In genomic region chr15:100830682-100831081, GRCm38 (mm10) we compare ENCODE assay signal across 9 mouse cellular contexts. TPM values are rescaled to one million over a fixed set of nuclear protein-coding genes. Genes with fewer than 3 reads are reported as not detected.
A peak's percentile ranks its signal among the peaks of the same experiment; 100 is the strongest.
DNase-seq lines count a peak whose midpoint lies in the region; ATAC-seq lines count a peak whose summit lies in the region.
"Had no signal": no experiment of that assay in that cellular context is flagged by ENCODE, and none has a peak within 500 bp of the region (broad histone marks: within the 10 kb centered on the region; RNA-seq: fewer than 3 reads in every experiment).

No protein-coding gene starts in this region.

- peaks cover 4% of the 10 kb centered on the region; the same call in 1 of the 2 replicates for H3K27me3 ChIP-seq in kidney, embryonic 14.5 days (ENCODE audit: control insufficient read depth, insufficient read depth, low read length)
- peaks cover 6% of the 10 kb centered on the region for H3K27me3 ChIP-seq in forebrain, embryonic 10.5 days (ENCODE audit: poor library complexity, severe bottlenecking)

- no peak for ATAC-seq in kidney, embryonic 14.5 days (ENCODE audit: low FRiP score, low TSS enrichment)
- peak; percentile 64 for ATAC-seq in megakaryocyte progenitor cell, adult 5-6 weeks (replicated peaks; ENCODE audit: poor library complexity)

- H3K36me3 ChIP-seq in kidney, embryonic 14.5 days (ENCODE audit: control insufficient read depth, insufficient read depth, low read length) = no peaks in the 10 kb centered on the region
- H3K36me3 ChIP-seq in forebrain, embryonic 10.5 days (replicated peaks) = no peaks in the 10 kb centered on the region

- H3K4me1 ChIP-seq in kidney, embryonic 14.5 days (ENCODE audit: control insufficient read depth, insufficient read depth, low read length) = peaks cover 1% of the 10 kb centered on the region; the same call in 1 of the 2 replicates
- H3K4me1 ChIP-seq in forebrain, embryonic 10.5 days = peaks cover 4% of the 10 kb centered on the region
- H3K4me1 ChIP-seq: megakaryocyte, embryonic 14.5 days had no signal

- peak; percentile 32 to 41 for DNase-seq in kidney, postnatal 4 days
- DNase-seq in CD4-positive helper T cell, adult 2 months (ENCODE audit: low read depth, low spot score) = peak; percentile 47
- peak; percentile 83 for DNase-seq in R1 (ENCODE audit: low read depth, low spot score)
- no peak for DNase-seq in forebrain, embryonic 10.5 days (ENCODE audit: extremely low spot score, low spot score)
- no peak for DNase-seq in layer of hippocampus, adult 9-11 months
- no peak for DNase-seq in adrenal gland, postnatal 36 days

- H3K9me3 ChIP-seq in kidney, embryonic 14.5 days (ENCODE audit: control insufficient read depth, low read length) = no peaks in the 10 kb centered on the region
- no peaks in the 10 kb centered on the region for H3K9me3 ChIP-seq in forebrain, embryonic 10.5 days

- WGBS in kidney, embryonic 14.5 days = 70% methylated on average over 6 of the region's 6 CpGs
- WGBS in forebrain, embryonic 10.5 days = 57% methylated on average over 6 of the region's 6 CpGs

- H3K4me3 ChIP-seq in kidney, embryonic 14.5 days (ENCODE audit: low read length) = no peak overlapping the region
- no peak overlapping the region for H3K4me3 ChIP-seq in forebrain, embryonic 10.5 days
- H3K4me3 ChIP-seq: megakaryocyte, embryonic 14.5 days had no signal

- H3K9ac ChIP-seq in kidney, embryonic 14.5 days (ENCODE audit: low read depth, low read length) = no peak overlapping the region

- no peak overlapping the region for H3K4me2 ChIP-seq in kidney, embryonic 14.5 days (replicated peaks; ENCODE audit: low read depth, low read length)

- H3K27ac ChIP-seq in kidney, embryonic 14.5 days (ENCODE audit: low read depth, low read length) = no peak overlapping the region
- H3K27ac ChIP-seq in forebrain, embryonic 10.5 days = no peak overlapping the region

RNA-seq across cellular contexts. Expression of gene Scn8a, which starts 39.0 kb away (rescaled TPM):
- polyA plus RNA-seq in kidney, embryonic 14.5 days (2014; fragmentation: Nextera tagmentation; extraction: Ambion mirVana) = 15.1 and 18.4 TPM in 2 replicates
- total RNA-seq in megakaryocyte progenitor cell, adult 5-6 weeks (2015) = not detected in 2 replicates
- total RNA-seq in megakaryocyte progenitor cell, adult 5-6 weeks (2017) = not detected in 2 replicates
- polyA plus RNA-seq in forebrain, embryonic 10.5 days (2016; fragmentation: Nextera tagmentation; extraction: Ambion mirVana) = 9.0 and 11.0 TPM in 2 replicates
- 1 to 10 TPM; 2.8 to 3.1 TPM for total RNA-seq in adrenal gland, postnatal 36 days (2021)

Comparison
In these comparisons a context has a peak if more than half of its experiments do, and no peak if none do; other contexts are left out.
1. DNase-seq: peak in kidney, postnatal 4 days (2 of 2), CD4-positive helper T cell, adult 2 months (single experiment) and R1 (single experiment); none in forebrain, embryonic 10.5 days (single experiment), layer of hippocampus, adult 9-11 months (single experiment) and adrenal gland, postnatal 36 days (0 of 2).